Mouse (Mus musculus) liver, embryonic 11.5 days (tissue): Measurements from ENCODE around the gene Dnhd1. TPM values are rescaled to one million over a fixed set of nuclear protein-coding genes. Genes with fewer than 3 reads are reported as not detected.

ENCODE experiments used
- ATAC-seq: fragments of 200-750 bp; cut with Nextera tagmentation; replicated peaks from 2 replicates; pipeline ENCODE4 v1.8.0; 2017; ENCODE audit warnings: moderate number of reproducible peaks, mild to moderate bottlenecking, moderate TSS enrichment, moderate library complexity; ENCODE audit not compliant: low FRiP score
- DNase-seq: peaks from one replicate; pipeline ENCODE4 v3.0.0-alpha.2; 2017; ENCODE audit warnings: low spot score
- H3K27ac ChIP-seq: fragments of 300-500 bp; sonication (generic); 2 replicates; pipeline ENCODE4 v1.5.1; 2014; ENCODE audit warnings: mild to moderate bottlenecking, low read depth, low read length, control low read depth
- H3K27me3 ChIP-seq: fragments of 300-500 bp; sonication (generic); replicated peaks from 2 replicates; pipeline ENCODE4 v1.6.1; 2014; ENCODE audit warnings: low read length, mixed read lengths; ENCODE audit not compliant: control insufficient read depth, insufficient read depth
- H3K36me3 ChIP-seq: fragments of 300-500 bp; sonication (generic); 2 replicates; pipeline ENCODE4 v1.6.1; 2014; ENCODE audit warnings: mild to moderate bottlenecking, low read length, moderate library complexity, mixed read lengths; ENCODE audit not compliant: control insufficient read depth, insufficient read depth
- H3K4me1 ChIP-seq: fragments of 300-500 bp; sonication (generic); replicated peaks from 2 replicates; pipeline ENCODE4 v1.6.1; 2014; ENCODE audit warnings: low read length, mixed read lengths; ENCODE audit not compliant: control insufficient read depth, insufficient read depth
- H3K4me2 ChIP-seq: fragments of 300-500 bp; sonication (generic); 2 replicates; pipeline ENCODE4 v1.6.1; 2014; ENCODE audit warnings: mild to moderate bottlenecking, control low read depth, moderate library complexity
- H3K4me3 ChIP-seq: fragments of 300-500 bp; sonication (generic); 2 replicates; pipeline ENCODE4 v1.5.1; 2014; ENCODE audit warnings: low read depth, low read length, control low read depth
- H3K9ac ChIP-seq: fragments of 300-500 bp; sonication (generic); 2 replicates; pipeline ENCODE4 v1.6.1; 2014; ENCODE audit warnings: low read depth, low read length, control low read depth
- H3K9me3 ChIP-seq: fragments of 300-500 bp; sonication (generic); 2 replicates; pipeline ENCODE4 v1.6.1; 2016; ENCODE audit warnings: low read length, inconsistent platforms, mixed read lengths; ENCODE audit not compliant: control insufficient read depth
- WGBS: fragments of 180-500 bp; shearing (Covaris S2); extraction: QIAGEN DNeasy Blood & Tissue Kit; methylation state at CpG from one replicate; pipeline ENCODE4 v1.1.7; 2014; 5-methylcytosine and 5-hydroxymethylcytosine counted together
- polyA plus RNA-seq: library from polyadenylated mRNA; unstranded; fragments of >200 nt; fragmentation: Nextera tagmentation; extraction: Ambion mirVana; gene quantifications from 2 replicates; pipeline ENCODE4 v1.2.1, GENCODE M21; 2014

The Dnhd1 gene
- polyA plus RNA-seq, 1 experiment from 2014 or later, result 0.30 TPM

- H3K4me2 ChIP-seq, result no peak overlapping the region
- no peaks in the 10 kb centered on the region for H3K9me3 ChIP-seq
- H3K27ac ChIP-seq, result no peak overlapping the region
- H3K36me3 ChIP-seq, result peaks cover 16% of the 10 kb centered on the region; the same call in 1 of the 2 replicates
- DNase-seq (no peak), ATAC-seq (no peak)
- no peak overlapping the region for H3K4me3 ChIP-seq
- 71% methylated on average over 3 of the region's 3 CpGs for WGBS
- no peaks in the 10 kb centered on the region for H3K27me3 ChIP-seq
- no peaks in the 10 kb centered on the region for H3K4me1 ChIP-seq
- no peak overlapping the region for H3K9ac ChIP-seq
Observed at GRCm38 (mm10) chr7:105619701-105620100, 30.9 kb upstream of the Dnhd1 start.

GRCm38 (mm10) chr7:105621053-105621452 lies 29.6 kb upstream of the Dnhd1 start:
- H3K27ac ChIP-seq, result no peak overlapping the region
- WGBS, result 75% methylated on average over 4 of the region's 4 CpGs
- ATAC-seq, result no peak
- peaks cover 16% of the 10 kb centered on the region; the same call in 1 of the 2 replicates for H3K36me3 ChIP-seq
- no peak for DNase-seq
- H3K4me2 ChIP-seq, result no peak overlapping the region
- no peaks in the 10 kb centered on the region for H3K4me1 ChIP-seq
- no peaks in the 10 kb centered on the region for H3K9me3 ChIP-seq
- no peaks in the 10 kb centered on the region for H3K27me3 ChIP-seq
- H3K4me3 ChIP-seq, result no peak overlapping the region
- no peak overlapping the region for H3K9ac ChIP-seq

- 75% methylated on average over 8 of the region's 8 CpGs for WGBS
- Histone ChIP-seq H3K9ac (no peak overlapping the region), H3K27me3 (no peaks in the 10 kb centered on the region), H3K36me3 (peaks cover 14% of the 10 kb centered on the region; the same call in 1 of the 2 replicates), H3K4me2 (no peak overlapping the region), H3K9me3 (no peaks in the 10 kb centered on the region), H3K4me3 (no peak overlapping the region), H3K27ac (no peak overlapping the region), H3K4me1 (no peaks in the 10 kb centered on the region)
- DNase-seq, result no peak
- ATAC-seq, result no peak
Observed at GRCm38 (mm10) chr7:105621646-105622292, 28.9 kb upstream of the Dnhd1 start.

- 79% methylated on average over 6 of the region's 6 CpGs for WGBS
- DNase-seq (no peak), ATAC-seq (no peak)
- Histone ChIP-seq H3K4me1 (no peaks in the 10 kb centered on the region; the same call in 1 of the 2 replicates), H3K27ac (no peak overlapping the region), H3K9me3 (no peaks in the 10 kb centered on the region), H3K4me2 (no peak overlapping the region), H3K27me3 (no peaks in the 10 kb centered on the region), H3K4me3 (no peak overlapping the region), H3K9ac (no peak overlapping the region), H3K36me3 (peaks cover 2% of the 10 kb centered on the region; the same call in 1 of the 2 replicates)
Observed at GRCm38 (mm10) chr7:105625397-105625796, 25.2 kb upstream of the Dnhd1 start.

- ATAC-seq (no peak), DNase-seq (no peak)
- Histone ChIP-seq H3K9me3 (no peaks in the 10 kb centered on the region), H3K27ac (no peak overlapping the region), H3K36me3 (0 out of 2 replicates have a peak, but pooled peaks cover 2% of the 10 kb centered on the region), H3K4me3 (no peak overlapping the region), H3K27me3 (no peaks in the 10 kb centered on the region), H3K4me2 (no peak overlapping the region), H3K9ac (no peak overlapping the region), H3K4me1 (no peaks in the 10 kb centered on the region; the same call in 1 of the 2 replicates)
- WGBS, result 24% methylated on average over 3 of the region's 3 CpGs
Observed at GRCm38 (mm10) chr7:105628633-105629032, 22.0 kb upstream of the Dnhd1 start.

GRCm38 (mm10) chr7:105632551-105632972 lies 18.1 kb upstream of the Dnhd1 start:
- H3K36me3 ChIP-seq, result peaks cover 7% of the 10 kb centered on the region; the same call in 1 of the 2 replicates
- H3K4me3 ChIP-seq, result peak overlapping the region; percentile 83
- H3K4me2 ChIP-seq, result peak overlapping the region; percentile 79
- no peaks in the 10 kb centered on the region for H3K9me3 ChIP-seq
- no peak overlapping the region for H3K9ac ChIP-seq
- WGBS, result 20% methylated on average over 4 of the region's 4 CpGs
- H3K4me1 ChIP-seq, result peaks cover 4% of the 10 kb centered on the region; the same call in 1 of the 2 replicates
- no peaks in the 10 kb centered on the region for H3K27me3 ChIP-seq
- no peak; the same call in 1 of the 2 replicates for ATAC-seq
- no peak overlapping the region for H3K27ac ChIP-seq
- no peak for DNase-seq

GRCm38 (mm10) chr7:105633127-105633800 lies 17.4 kb upstream of the Dnhd1 start, which contains the start of gene Trim3:
Gene Trim3 (minus strand): TSS chr7:105633571.
- Histone ChIP-seq H3K9ac (peak within 1 kb of the TSS; percentile 76), H3K4me3 (peak within 1 kb of the TSS; percentile 83), H3K4me2 (peak within 1 kb of the TSS; percentile 79), H3K4me1 (peaks cover 4% of the 10 kb centered on the region; the same call in 1 of the 2 replicates), H3K9me3 (no peaks in the 10 kb centered on the region), H3K27me3 (no peaks in the 10 kb centered on the region), H3K36me3 (peaks cover 9% of the 10 kb centered on the region; the same call in 1 of the 2 replicates), H3K27ac (no peak within 1 kb of the TSS; the same call in 1 of the 2 replicates)
- ATAC-seq (peak; percentile 88), DNase-seq (peak; percentile 90)
- 1% methylated on average over 58 of the region's 71 CpGs for WGBS

- no peaks in the 10 kb centered on the region for H3K27me3 ChIP-seq
- no peaks in the 10 kb centered on the region for H3K9me3 ChIP-seq
- no peak overlapping the region for H3K27ac ChIP-seq
- WGBS, result 7% methylated on average over 10 of the region's 10 CpGs
- peaks cover 9% of the 10 kb centered on the region; the same call in 1 of the 2 replicates for H3K36me3 ChIP-seq
- no peak for ATAC-seq
- H3K9ac ChIP-seq, result peak overlapping the region; percentile 76
- peak overlapping the region; percentile 79 for H3K4me2 ChIP-seq
- H3K4me1 ChIP-seq, result peaks cover 4% of the 10 kb centered on the region; the same call in 1 of the 2 replicates
- H3K4me3 ChIP-seq, result peak overlapping the region; percentile 83
- no peak for DNase-seq
Observed at GRCm38 (mm10) chr7:105633801-105634135, 16.9 kb upstream of the Dnhd1 start.
